ENCODE assay signal across 9 mouse cellular contexts in genomic region chr2:144197139-144197538, GRCm38 (mm10).
DNase-seq lines count a peak whose midpoint lies in the region; ATAC-seq and TF ChIP-seq lines count a peak whose summit lies in the region.
"Had no signal": no experiment of that assay in that cellular context is flagged by ENCODE, and none has a peak within 500 bp of the region (broad histone marks: within the 10 kb centered on the region; RNA-seq: fewer than 3 reads in every experiment).

No protein-coding gene starts in this region.

- no peaks in the 10 kb centered on the region for H3K36me3 ChIP-seq in CH12.LX (replicated peaks in 1 of 2; ENCODE audit: control insufficient read depth in 1 of 2, insufficient read depth in 1 of 2, low read length in 1 of 2)
- H3K36me3 ChIP-seq: embryonic facial prominence, embryonic 13.5 days; liver, embryonic 13.5 days had no signal

- TF ChIP-seq POLR2A in CH12.LX (IDR thresholded peaks at IDR 0.05; ENCODE audit: low read depth, low read length), result no peak

- DNase-seq in kidney, postnatal 14 days, result peak; percentile 34
- DNase-seq in kidney, adult 11 months, result no peak
- peak; percentile 49 for DNase-seq in CH12.LX (ENCODE audit: extremely low read depth)
- DNase-seq in Patski (ENCODE audit: low read depth, low spot score), result no peak
- DNase-seq in lung, postnatal 10 days, result peak; percentile 74
- DNase-seq in Muller cell, postnatal 12 days (ENCODE audit: inconsistent ontology term), result no peak
- DNase-seq: liver, embryonic 13.5 days had no signal

- ATAC-seq in Patski, result no peak
- ATAC-seq in frontal cortex, adult (ENCODE audit: low TSS enrichment), result no peak

- peaks cover 4% of the 10 kb centered on the region for H3K27me3 ChIP-seq in CH12.LX (replicated peaks)
- H3K27me3 ChIP-seq in Patski, result no peaks in the 10 kb centered on the region
- H3K27me3 ChIP-seq: liver, embryonic 13.5 days had no signal

- POLR2A ChIA-PET in Patski (lab: Charles Lee), result interaction anchor here (0.8 kb wide), 1 partner anchor 281 kb away, joined by 3 read pairs; no protein-coding TSS in a partner anchor

- in situ Hi-C loops in CH12.LX (cut with MboI; ENCODE audit: low pct_ligation_motif_present, low pct_unique_long_range_greater_than_20kb, low sequenced_read_pairs), result no loop called here
- in situ Hi-C loops in Patski (cut with MboI; ENCODE audit: low pct_unique_long_range_greater_than_20kb), result no loop called here

- peak; percentile 56 for TF ChIP-seq RAD21 in CH12.LX (IDR thresholded peaks at IDR 0.05; ENCODE audit: low read depth, low read length)

- H3K9me3 ChIP-seq in CH12.LX (replicated peaks; ENCODE audit: low read length), result peaks cover 3% of the 10 kb centered on the region
- H3K9me3 ChIP-seq: embryonic facial prominence, embryonic 13.5 days; liver, embryonic 13.5 days had no signal

- CTCF ChIA-PET in Patski (lab: Charles Lee), result interaction anchor here (1.1 kb wide), 1 partner anchor 248 kb away, joined by 3 read pairs; no protein-coding TSS in a partner anchor

- dilution Hi-C loops in CH12.LX (cut with MboI; ENCODE audit: extremely low pct_ligation_motif_present, extremely low pct_unique_long_range_greater_than_20kb, low sequenced_read_pairs), result no loop called here

- H3K4me3 ChIP-seq in CH12.LX (replicated peaks in 1 of 3; ENCODE audit: low read depth in 2 of 3, low read length in 2 of 3, poor library complexity in 1 of 3), result no peak overlapping the region
- H3K4me3 ChIP-seq: embryonic facial prominence, embryonic 13.5 days; liver, embryonic 13.5 days had no signal

- no peak overlapping the region for H3K9ac ChIP-seq in CH12.LX (ENCODE audit: insufficient read depth, low read depth)
- H3K9ac ChIP-seq: embryonic facial prominence, embryonic 13.5 days; liver, embryonic 13.5 days had no signal

- H3K79me2 ChIP-seq in CH12.LX (replicated peaks; ENCODE audit: control insufficient read depth, extremely low read depth, insufficient read depth, poor library complexity, severe bottlenecking), result no peaks in the 10 kb centered on the region

- TF ChIP-seq EP300 in CH12.LX (IDR thresholded peaks at IDR 0.05; ENCODE audit: low read length), result no peak

- TF ChIP-seq CTCF in CH12.LX (conservative IDR thresholded peaks at IDR 0.05 in 1 of 2, IDR thresholded peaks at IDR 0.05 in 1 of 2; ENCODE audit: low read depth in 2 of 2, low read length in 2 of 2), result peak; percentile 26 to 67; a peak in 3 of 4 replicates
- TF ChIP-seq CTCF in Patski (IDR thresholded peaks at IDR 0.05), result peak; percentile 29

- no peak overlapping the region for H3K27ac ChIP-seq in CH12.LX (ENCODE audit: insufficient read depth, low read depth)
- H3K27ac ChIP-seq: embryonic facial prominence, embryonic 13.5 days; liver, embryonic 13.5 days had no signal

- H3K4me2 ChIP-seq in CH12.LX (ENCODE audit: insufficient read depth, low read depth, poor library complexity, severe bottlenecking), result no peak overlapping the region
- H3K4me2 ChIP-seq: embryonic facial prominence, embryonic 13.5 days; liver, embryonic 13.5 days had no signal

- H3K4me1 ChIP-seq in CH12.LX (ENCODE audit: control insufficient read depth in 1 of 2, insufficient read depth in 2 of 2), result no peaks in the 10 kb centered on the region

TF ChIP-seq in CH12.LX, 34 proteins besides CTCF, POLR2A, EP300 and RAD21:
- TF ChIP-seq SMC3 (IDR thresholded peaks at IDR 0.05; ENCODE audit: low read depth, low read length) (peak; percentile 80), POLR2AphosphoS2 (IDR thresholded peaks at IDR 0.05; ENCODE audit: low read depth, low read length) (no peak), MAFK (IDR thresholded peaks at IDR 0.05; ENCODE audit: insufficient replicate concordance, low read length) (no peak), MYC (IDR thresholded peaks at IDR 0.05; ENCODE audit: low read depth, low read length) (no peak)

Comparison
In these comparisons a context has a peak if more than half of its experiments do, and no peak if none do; other contexts are left out.
1. DNase-seq: peak in kidney, postnatal 14 days (single experiment), CH12.LX (single experiment) and lung, postnatal 10 days (single experiment); none in kidney, adult 11 months (single experiment), Patski (single experiment) and Muller cell, postnatal 12 days (single experiment).